In the genomic region with DNA sequence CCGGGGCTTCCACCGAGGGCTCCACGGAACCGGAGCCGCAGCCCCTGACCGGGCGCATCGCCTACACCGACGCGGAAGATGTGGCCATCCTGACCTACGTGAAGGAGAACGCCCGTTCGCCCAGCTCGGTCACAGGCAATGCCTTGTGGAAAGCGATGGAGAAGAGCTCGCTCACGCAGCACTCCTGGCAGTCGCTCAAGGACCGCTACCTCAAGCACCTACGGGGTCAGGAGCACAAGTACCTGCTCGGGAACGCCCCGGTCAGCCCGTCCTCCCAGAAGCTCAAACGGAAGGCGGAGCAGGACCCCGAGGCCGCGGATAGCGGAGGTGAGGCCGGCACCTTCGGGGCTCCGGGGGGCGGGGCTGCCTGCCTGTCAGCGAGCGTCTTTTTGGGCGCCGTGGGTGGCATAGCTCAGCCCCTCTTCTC, we compare ENCODE assay signal across 9 mouse cellular contexts. TPM values are rescaled to one million over a fixed set of nuclear protein-coding genes. Genes with fewer than 3 reads are reported as not detected.
DNase-seq lines count a peak whose midpoint lies in the region; ATAC-seq and TF ChIP-seq lines count a peak whose summit lies in the region.
"Had no signal": no experiment of that assay in that cellular context is flagged by ENCODE, and none has a peak within 500 bp of the region (broad histone marks: within the 10 kb centered on the region; RNA-seq: fewer than 3 reads in every experiment).

No protein-coding gene starts in this region.

- no peak for TF ChIP-seq POLR2A in bone marrow, adult 2 months (IDR thresholded peaks at IDR 0.05; ENCODE audit: borderline replicate concordance, control insufficient read depth, low read depth, low read length)

- H3K79me2 ChIP-seq in macrophage (ENCODE audit: inconsistent target): peaks cover 58% of the 10 kb centered on the region

- H3K4me1 ChIP-seq in G1E (ENCODE audit: insufficient read depth, low read depth, low read length): peaks cover 35% of the 10 kb centered on the region
- H3K4me1 ChIP-seq in bone marrow, adult 2 months (ENCODE audit: control insufficient read depth, insufficient read depth, low read length): no peaks in the 10 kb centered on the region

- ATAC-seq in G1E (ENCODE audit: extremely low read depth, insufficient number of reproducible peaks, low FRiP score, poor library complexity, severe bottlenecking): no peak
- ATAC-seq in erythroblast, adult 5-6 weeks (replicated peaks; ENCODE audit: low FRiP score, poor library complexity, severe bottlenecking): peak; percentile 72
- ATAC-seq in hematopoietic stem cell, adult 5-6 weeks (replicated peaks in 1 of 2; ENCODE audit: insufficient read depth in 1 of 2, low FRiP score in 2 of 2, low TSS enrichment in 1 of 2, low read depth in 1 of 2, poor library complexity in 2 of 2, severe bottlenecking in 2 of 2): peak; percentile 40 to 54

- H3K4me3 ChIP-seq in G1E (ENCODE audit: low read depth, low read length) (peak overlapping the region; percentile 97), macrophage (ENCODE audit: inconsistent target) (peak overlapping the region; percentile 99)
- H3K4me3 ChIP-seq in bone marrow, adult 2 months (replicated peaks; ENCODE audit: control insufficient read depth, low read depth, low read length): peak overlapping the region; percentile 85

- no peak for TF ChIP-seq CTCF in G1E (IDR thresholded peaks at IDR 0.05; ENCODE audit: low read depth, low read length)
- no peak for TF ChIP-seq CTCF in bone marrow, adult 2 months (IDR thresholded peaks at IDR 0.05; ENCODE audit: control insufficient read depth, insufficient read depth, low read length)

- no peaks in the 10 kb centered on the region for H3K27me3 ChIP-seq in G1E (ENCODE audit: insufficient read depth, low read length)

- H3K36me3 ChIP-seq in G1E (replicated peaks): peaks cover 40% of the 10 kb centered on the region
- H3K36me3 ChIP-seq in macrophage (ENCODE audit: inconsistent target): peaks cover 6% of the 10 kb centered on the region; the same call in 1 of the 2 replicates

- under 1% methylated on average over 40 of the region's 40 CpGs for WGBS in bone marrow, adult 2 months
- WGBS in macrophage (ENCODE audit: missing documents): under 1% methylated on average over 40 of the region's 40 CpGs

- H3K9me3 ChIP-seq in G1E (replicated peaks): no peaks in the 10 kb centered on the region

- peak overlapping the region; percentile 54 for H3K27ac ChIP-seq in bone marrow, adult 2 months (ENCODE audit: control insufficient read depth, insufficient read depth, low read depth, low read length, poor library complexity)
- H3K27ac ChIP-seq in macrophage: no peak overlapping the region

- peak; percentile 30 for DNase-seq in G1E (ENCODE audit: low spot score)
- DNase-seq in layer of hippocampus, postnatal 25 days (ENCODE audit: extremely low spot score in 1 of 2, low spot score in 1 of 2): peak; percentile 27 to 30
- DNase-seq in retina, postnatal 1 day: peak; percentile 47
- DNase-seq in thymus, postnatal 36 days: peak; percentile 57 to 66

RNA-seq across cellular contexts. Expression of a gene that starts 0.6 kb away (rescaled TPM):
- total RNA-seq in G1E (2014; fragmentation: Nextera tagmentation) (18.4 and 26.1 TPM in 2 replicates), G1E (2017) (18.1 and 20.6 TPM in 2 replicates)
- polyA plus RNA-seq in G1E (2012) (8.7 and 10.8 TPM in 2 replicates), macrophage (2018) (9.5 to 15.2 TPM (median 11.1 TPM) in 3 replicates)
- 5.6 and 5.9 TPM in 2 replicates for polyA plus RNA-seq in bone marrow, adult 2 months (2011; ENCODE audit: insufficient read depth, insufficient read length, low replicate concordance, missing spikeins)
- total RNA-seq in erythroblast, adult 5-6 weeks (2015; ENCODE audit: low replicate concordance): 1.9 TPM in 2 replicates
- total RNA-seq in erythroblast, adult 5-6 weeks (2017; ENCODE audit: low replicate concordance): 2.5 and 3.6 TPM in 2 replicates
- total RNA-seq in hematopoietic stem cell, adult 5-6 weeks (2017): 16.8 and 20.3 TPM in 2 replicates
- total RNA-seq in layer of hippocampus, postnatal 25 days (2021): 10 to 100 TPM; 35.5 to 40.0 TPM
- total RNA-seq in macrophage (2018; cell fraction: chromatin; rRNA removed): 10 to 100 TPM in 11 of 26 experiments, 1 to 10 TPM in 15; 1.7 to 17.9 (median 9.1) TPM
- total RNA-seq in macrophage (2018; cell fraction: cytosol; rRNA removed): 10 to 100 TPM in 7 of 26 experiments, 1 to 10 TPM in 19; 4.0 to 12.7 (median 7.6) TPM
- 10 to 100 TPM in 10 of 26 experiments, 1 to 10 TPM in 16; 4.0 to 19.8 (median 8.3) TPM for total RNA-seq in macrophage (2018; cell fraction: nucleus; rRNA removed)

RNA-seq across cellular contexts. Expression of a gene that starts 0.7 kb away (rescaled TPM):
- 184 TPM in 2 replicates for total RNA-seq in G1E (2014; fragmentation: Nextera tagmentation)
- total RNA-seq in G1E (2017): 177 TPM in 2 replicates
- polyA plus RNA-seq in G1E (2012): 87.8 and 113 TPM in 2 replicates
- 33.7 and 50.7 TPM in 2 replicates for polyA plus RNA-seq in bone marrow, adult 2 months (2011; ENCODE audit: insufficient read depth, insufficient read length, low replicate concordance, missing spikeins)
- 27.0 and 31.7 TPM in 2 replicates for total RNA-seq in erythroblast, adult 5-6 weeks (2015; ENCODE audit: low replicate concordance)
- total RNA-seq in erythroblast, adult 5-6 weeks (2017; ENCODE audit: low replicate concordance): 30.4 and 40.3 TPM in 2 replicates
- total RNA-seq in hematopoietic stem cell, adult 5-6 weeks (2017): 166 and 198 TPM in 2 replicates
- total RNA-seq in layer of hippocampus, postnatal 25 days (2021): 10 to 100 TPM; 77.2 to 82.6 TPM
- total RNA-seq in macrophage (2018; cell fraction: chromatin; rRNA removed): 10 to 100 TPM in 20 of 26 experiments, 1 to 10 TPM in 6; 1.7 to 41.8 (median 14.7) TPM
- total RNA-seq in macrophage (2018; cell fraction: cytosol; rRNA removed): 10 to 100 TPM; 39.4 to 88.3 (median 66.2) TPM
- total RNA-seq in macrophage (2018; cell fraction: nucleus; rRNA removed): 10 to 100 TPM in 24 of 26 experiments, 1 to 10 TPM in 2; 6.2 to 53.4 (median 27.6) TPM
- polyA plus RNA-seq in macrophage (2018): 45.9 to 89.3 TPM (median 65.7 TPM) in 3 replicates

RNA-seq across cellular contexts. Expression of a gene that starts 3.0 kb away (rescaled TPM):
- total RNA-seq in G1E (2014; fragmentation: Nextera tagmentation) (not detected in 2 replicates), G1E (2017) (0.06 and 0.11 TPM in 2 replicates)
- polyA plus RNA-seq in G1E (2012) (0.24 TPM in 1 of 2 replicates, not detected in the other), macrophage (2018) (0.19 to 0.27 TPM in 2 of 3 replicates, not detected in the other)
- not detected in 2 replicates for polyA plus RNA-seq in bone marrow, adult 2 months (2011; ENCODE audit: insufficient read depth, insufficient read length, low replicate concordance, missing spikeins)
- total RNA-seq in erythroblast, adult 5-6 weeks (2015; ENCODE audit: low replicate concordance): not detected in 2 replicates
- total RNA-seq in erythroblast, adult 5-6 weeks (2017; ENCODE audit: low replicate concordance): not detected in 2 replicates
- total RNA-seq in hematopoietic stem cell, adult 5-6 weeks (2017): not detected in 2 replicates
- total RNA-seq in layer of hippocampus, postnatal 25 days (2021): not detected
- under 1 TPM in 4 of 26 experiments, not detected in 22; 0.59 to 0.66 (median 0.61) TPM for total RNA-seq in macrophage (2018; cell fraction: chromatin; rRNA removed)
- total RNA-seq in macrophage (2018; cell fraction: cytosol; rRNA removed): under 1 TPM in 5 of 26 experiments, not detected in 21; 0.11 to 0.24 (median 0.12) TPM
- total RNA-seq in macrophage (2018; cell fraction: nucleus; rRNA removed): under 1 TPM in 2 of 26 experiments, not detected in 24; 0.36 to 0.52 TPM
- total RNA-seq: gastrocnemius, adult 8-10 months had no signal

RNA-seq across cellular contexts. Expression of a gene that starts 19.7 kb away (rescaled TPM):
- total RNA-seq in G1E (2014; fragmentation: Nextera tagmentation) (19.2 and 20.1 TPM in 2 replicates), G1E (2017) (7.6 and 8.2 TPM in 2 replicates)
- polyA plus RNA-seq in G1E (2012) (1.5 and 3.3 TPM in 2 replicates), macrophage (2018) (0.93 to 1.9 TPM (median 0.98 TPM) in 3 replicates)
- 2.5 and 3.3 TPM in 2 replicates for polyA plus RNA-seq in bone marrow, adult 2 months (2011; ENCODE audit: insufficient read depth, insufficient read length, low replicate concordance, missing spikeins)
- 0.77 and 1.9 TPM in 2 replicates for total RNA-seq in erythroblast, adult 5-6 weeks (2015; ENCODE audit: low replicate concordance)
- 0.70 and 1.4 TPM in 2 replicates for total RNA-seq in erythroblast, adult 5-6 weeks (2017; ENCODE audit: low replicate concordance)
- total RNA-seq in hematopoietic stem cell, adult 5-6 weeks (2017): 5.6 and 6.9 TPM in 2 replicates
- 1 to 10 TPM; 5.0 to 6.9 TPM for total RNA-seq in layer of hippocampus, postnatal 25 days (2021)
- 10 to 100 TPM in 11 of 26 experiments, 1 to 10 TPM in 13, under 1 TPM in 2; 0.73 to 18.5 (median 7.3) TPM for total RNA-seq in macrophage (2018; cell fraction: chromatin; rRNA removed)
- total RNA-seq in macrophage (2018; cell fraction: cytosol; rRNA removed): 1 to 10 TPM in 7 of 26 experiments, under 1 TPM in 19; 0.24 to 1.5 (median 0.75) TPM
- 10 to 100 TPM in 1 of 26 experiments, 1 to 10 TPM in 22, under 1 TPM in 3; 0.40 to 12.3 (median 3.9) TPM for total RNA-seq in macrophage (2018; cell fraction: nucleus; rRNA removed)
